Mouse (Mus musculus) T-helper 1 cell (primary cell): ENCODE data around the gene Srrd.

Source experiments
- in situ Hi-C: fragments of 300-600 bp; cut with MboI, MseI; formaldehyde crosslinking; loops from one replicate; pipeline ENCODE4 v1.15.1; 2025; ENCODE audit warnings: high pct_unique_total_duplicates

Srrd gene

GRCm38 (mm10) chr5:112290536-112290880, 52.3 kb downstream of the Srrd start:
- in situ Hi-C loops, result no loop called here

DNA sequence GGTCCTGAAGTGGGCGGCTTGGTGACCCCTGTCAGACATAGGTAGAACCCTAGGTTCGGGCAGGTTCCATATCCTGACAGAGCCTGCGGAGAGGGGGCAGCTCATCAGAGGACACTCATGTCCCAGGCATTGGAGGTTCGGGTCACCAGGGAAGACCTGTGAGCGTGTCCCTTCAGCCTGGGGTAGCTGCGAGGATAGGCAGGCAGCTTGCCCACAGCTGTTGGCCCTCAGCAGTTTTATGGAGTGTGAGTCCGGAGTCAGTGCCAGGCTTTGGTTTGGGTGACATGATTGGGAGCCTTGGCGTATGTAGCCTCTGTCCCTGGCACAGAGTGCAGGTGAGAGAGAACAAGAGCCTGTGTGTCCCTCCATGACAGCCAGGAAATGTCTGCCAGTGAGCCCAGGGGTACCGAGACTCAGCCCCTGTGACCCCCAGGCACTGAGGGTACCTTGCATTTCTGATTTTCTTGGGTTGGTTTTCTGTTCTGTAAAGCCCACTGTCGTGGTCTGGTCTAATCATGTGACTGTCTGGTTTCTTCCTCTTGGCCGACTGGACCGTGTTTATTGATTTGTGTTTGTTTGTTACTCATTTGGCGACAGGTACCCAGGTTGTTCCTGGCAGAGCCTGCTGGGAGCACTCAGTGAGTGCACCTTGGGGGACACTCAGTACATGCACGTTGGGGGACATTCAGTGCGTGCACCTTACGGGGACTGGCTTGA, 52.9 kb downstream of the Srrd start:
- in situ Hi-C loops, result no loop called here

DNA sequence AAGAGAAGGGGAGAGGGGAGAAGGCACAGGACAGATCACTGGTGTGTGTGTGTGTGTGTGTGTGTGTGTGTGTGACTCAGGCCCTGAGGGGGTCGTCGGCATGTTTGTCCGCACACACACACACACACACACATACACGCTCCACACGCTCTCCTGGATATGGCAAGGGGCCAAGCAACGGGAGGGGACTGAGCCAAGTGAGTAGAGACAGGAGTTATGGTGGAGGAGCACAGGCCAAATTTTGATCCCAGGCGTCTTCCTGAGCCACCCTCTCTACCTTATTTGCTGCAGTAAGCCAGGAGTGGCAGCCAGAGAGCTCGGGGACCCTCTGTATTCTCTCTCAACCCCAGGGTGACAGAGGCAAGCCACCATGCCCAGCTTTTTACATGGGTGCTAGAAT, 53.6 kb downstream of the Srrd start:
- in situ Hi-C loops, result no loop called here

DNA sequence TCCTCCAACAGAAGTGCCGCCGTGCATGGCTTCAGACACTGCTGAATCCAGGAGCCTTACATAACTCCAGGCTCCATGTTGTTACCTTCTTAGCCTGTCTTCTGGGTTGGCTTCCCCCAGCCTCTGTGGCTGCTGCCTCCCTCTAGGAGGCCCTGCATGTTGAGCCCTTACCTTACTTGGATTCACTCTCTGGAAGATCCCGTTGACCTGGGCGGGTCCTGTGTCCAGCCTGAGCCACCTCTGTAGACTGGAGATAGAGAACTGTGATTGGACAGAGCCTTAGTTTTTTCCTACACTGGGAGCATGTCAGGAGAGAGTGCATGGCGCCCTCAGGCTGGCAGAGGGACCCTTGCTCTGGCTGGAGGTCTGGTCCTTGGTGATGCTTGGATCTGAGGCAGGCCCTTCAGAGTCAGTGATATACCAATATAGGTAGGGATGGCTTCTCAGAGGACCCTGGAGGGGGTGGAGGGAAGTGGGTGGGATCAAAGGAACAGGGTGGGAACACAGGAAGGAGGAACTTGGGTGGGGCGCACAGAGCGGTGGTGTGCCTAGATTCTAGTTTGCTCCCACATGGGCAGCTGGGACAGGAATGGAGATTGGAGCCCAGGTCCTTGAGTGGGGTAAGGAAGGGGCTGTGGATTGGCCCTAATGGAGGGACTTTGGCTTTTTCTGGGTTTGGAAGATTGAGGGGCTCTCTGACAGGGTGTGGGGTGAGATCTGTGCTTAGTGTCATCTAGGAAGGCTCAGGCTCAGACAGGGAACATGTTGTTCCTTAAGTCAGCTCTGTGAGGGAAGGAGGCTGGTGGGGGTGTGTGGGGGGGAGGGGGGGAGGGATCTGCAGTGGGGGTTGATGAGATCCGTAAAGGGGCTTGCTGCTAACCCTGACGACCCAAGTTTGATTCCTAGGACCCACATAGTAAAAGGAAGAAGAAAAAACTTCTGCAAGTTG, 54.4 kb downstream of the Srrd start:
- in situ Hi-C loops, result no loop called here

- in situ Hi-C loops, result no loop called here
Measured at GRCm38 (mm10) chr5:112287652-112288051, 55.2 kb downstream of the Srrd start.
